Mouse (Mus musculus) cerebellum, adult (tissue): ENCODE measurements at regions not wholly inside any gene's neighbourhood (a gene's known extent, or its start where the extent isn't known, plus 50 kb on each side); places are given as distances from the start of the nearest gene placed in this dataset.

Experiments used
- ATAC-seq: cut with Nextera tagmentation; 2 replicates; pipeline ENCODE4 v1.9.2; 2017; ENCODE audit warnings: mild to moderate bottlenecking, moderate library complexity, mixed read lengths; ENCODE audit not compliant: insufficient number of reproducible peaks, low FRiP score, low TSS enrichment

- peak; percentile 100 for ATAC-seq
These were observed 412.1 kb downstream of the Slitrk2 start for GRCm38 (mm10) chrX:67061216-67061615.

- ATAC-seq, result no peak
These were observed 413.5 kb downstream of the Slitrk2 start for GRCm38 (mm10) chrX:67062509-67063030.

GRCm38 (mm10) chrX:67092395-67092794, 443.3 kb downstream of the Slitrk2 start:
- ATAC-seq, result no peak
